Mouse (Mus musculus) stomach, embryonic 16.5 days (tissue): ENCODE results near the gene Tmco5. TPM values are rescaled to one million over a fixed set of nuclear protein-coding genes. Genes with fewer than 3 reads are reported as not detected.
"Not testable (repeated sequence)": the region's sequence is repeated elsewhere in the genome, so short reads cannot be mapped to it uniquely, and the experiment has no call there.

Experiments used
- ATAC-seq: fragments of 200-750 bp; cut with Nextera tagmentation; 2 replicates; pipeline ENCODE4 v1.8.0; 2017; ENCODE audit warnings: moderate number of reproducible peaks, moderate TSS enrichment; ENCODE audit not compliant: insufficient read depth, low FRiP score
- H3K27ac ChIP-seq: fragments of 300-500 bp; sonication (generic); 2 replicates; pipeline ENCODE4 v1.5.1; 2014; ENCODE audit warnings: low read length
- H3K27me3 ChIP-seq: fragments of 300-500 bp; sonication (generic); 2 replicates; pipeline ENCODE4 v1.6.1; 2014; ENCODE audit warnings: low read length, control low read depth, mixed read lengths; ENCODE audit not compliant: control insufficient read depth, insufficient read depth
- H3K36me3 ChIP-seq: fragments of 300-500 bp; sonication (generic); 2 replicates; pipeline ENCODE4 v1.6.1; 2014; ENCODE audit warnings: low read length; ENCODE audit not compliant: control insufficient read depth, insufficient read depth
- H3K4me1 ChIP-seq: fragments of 300-500 bp; sonication (generic); 2 replicates; pipeline ENCODE4 v1.6.1; 2014; ENCODE audit warnings: low read length, control low read depth, mixed read lengths; ENCODE audit not compliant: control insufficient read depth, insufficient read depth
- H3K4me2 ChIP-seq: fragments of 300-500 bp; sonication (generic); 2 replicates; pipeline ENCODE4 v1.6.1; 2014; ENCODE audit warnings: low read depth, low read length, mixed read lengths
- H3K4me3 ChIP-seq: fragments of 300-500 bp; sonication (generic); replicated peaks from 2 replicates; pipeline ENCODE4 v1.5.1; 2014; ENCODE audit warnings: mild to moderate bottlenecking, low read length
- H3K9ac ChIP-seq: fragments of 300-500 bp; sonication (generic); 2 replicates; pipeline ENCODE4 v1.6.1; 2014; ENCODE audit warnings: low read length
- H3K9me3 ChIP-seq: fragments of 300-500 bp; sonication (generic); replicated peaks from 2 replicates; pipeline ENCODE4 v1.6.1; 2016; ENCODE audit warnings: low read length, control low read depth; ENCODE audit not compliant: control insufficient read depth
- WGBS: fragments of 180-500 bp; shearing (Covaris S2); extraction: QIAGEN DNeasy Blood & Tissue Kit; methylation state at CpG from one replicate; pipeline ENCODE4 v1.1.7; 2014; 5-methylcytosine and 5-hydroxymethylcytosine counted together
- polyA plus RNA-seq: library from polyadenylated mRNA; unstranded; fragments of >200 nt; fragmentation: Nextera tagmentation; extraction: Ambion mirVana; gene quantifications from 2 replicates; pipeline ENCODE4 v1.2.1, GENCODE M21; 2015

The Tmco5 gene
- polyA plus RNA-seq, 1 experiment from 2014 or later: not detected

DNA sequence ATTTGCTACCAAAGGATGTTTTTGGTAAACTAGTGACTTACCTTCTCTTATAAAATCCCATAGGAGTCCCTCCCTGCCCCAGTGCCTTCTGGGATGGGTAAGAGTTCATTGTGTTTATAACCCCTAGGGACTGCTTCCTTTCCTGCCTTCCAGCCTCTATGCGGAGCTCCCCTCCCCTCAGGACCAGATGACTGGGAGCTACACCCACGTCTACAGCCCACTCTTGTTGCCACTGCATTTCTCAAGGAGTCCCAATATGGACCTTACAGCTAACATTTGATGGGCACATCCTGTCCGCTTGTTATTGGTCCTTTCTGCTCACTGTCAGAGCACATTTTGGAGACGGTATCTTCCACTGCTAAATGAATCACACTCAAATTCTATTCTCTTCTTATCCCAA, 36.1 kb downstream of the Tmco5 start:
- Histone ChIP-seq H3K27ac (no peak overlapping the region), H3K9me3 (no peaks in the 10 kb centered on the region), H3K4me2 (no peak overlapping the region), H3K36me3 (no peaks in the 10 kb centered on the region), H3K27me3 (no peaks in the 10 kb centered on the region), H3K9ac (no peak overlapping the region), H3K4me3 (no peak overlapping the region), H3K4me1 (no peaks in the 10 kb centered on the region)
- 75% methylated on average over 4 of the region's 4 CpGs for WGBS
- ATAC-seq: no peak

- Histone ChIP-seq H3K4me1 (no peaks in the 10 kb centered on the region), H3K4me3 (no peak overlapping the region), H3K36me3 (no peaks in the 10 kb centered on the region), H3K27me3 (no peaks in the 10 kb centered on the region), H3K4me2 (no peak overlapping the region), H3K27ac (no peak overlapping the region), H3K9ac (no peak overlapping the region), H3K9me3 (no peaks in the 10 kb centered on the region)
- no peak for ATAC-seq
- 63% methylated on average over 3 of the region's 3 CpGs for WGBS
These were observed 40.1 kb downstream of the Tmco5 start for GRCm38 (mm10) chr2:116918598-116918997.

- no peaks in the 10 kb centered on the region for H3K36me3 ChIP-seq
- 0 out of 2 replicates have a peak, but pooled peaks cover 6% of the 10 kb centered on the region for H3K4me1 ChIP-seq
- no peaks in the 10 kb centered on the region for H3K27me3 ChIP-seq
- H3K4me2 ChIP-seq: no peak overlapping the region
- no peak overlapping the region for H3K9ac ChIP-seq
- H3K4me3 ChIP-seq: no peak overlapping the region
- no peak for ATAC-seq
- 55% methylated on average over 9 of the region's 9 CpGs for WGBS
- H3K9me3 ChIP-seq: no peaks in the 10 kb centered on the region
- no peak overlapping the region for H3K27ac ChIP-seq
These were observed 44.3 kb downstream of the Tmco5 start for GRCm38 (mm10) chr2:116922580-116923500.

DNA sequence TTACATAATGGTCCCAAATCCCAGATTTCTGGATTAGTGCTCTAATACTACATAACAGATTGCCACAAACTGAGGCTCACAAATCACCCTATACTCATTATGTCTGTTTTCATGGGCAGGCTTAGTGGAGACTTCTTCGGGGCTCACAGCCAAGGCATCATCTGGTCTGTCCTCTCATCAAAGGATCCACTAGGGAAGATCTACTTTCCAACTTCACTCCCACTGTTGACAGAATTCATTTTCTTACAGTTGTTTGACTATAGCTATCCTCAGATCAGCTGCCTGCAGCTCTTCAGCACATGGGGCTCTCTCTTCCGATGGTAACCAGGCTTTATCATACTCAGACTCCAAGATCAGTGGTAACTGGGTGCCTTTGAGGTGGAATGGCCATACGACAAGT, 45.2 kb downstream of the Tmco5 start:
- no peak overlapping the region for H3K4me3 ChIP-seq
- no peaks in the 10 kb centered on the region for H3K36me3 ChIP-seq
- H3K4me2 ChIP-seq: no peak overlapping the region
- no peak overlapping the region for H3K9ac ChIP-seq
- no peaks in the 10 kb centered on the region for H3K9me3 ChIP-seq
- WGBS: 81% methylated on average over 3 of the region's 3 CpGs
- no peak overlapping the region for H3K27ac ChIP-seq
- H3K27me3 ChIP-seq: no peaks in the 10 kb centered on the region
- no peak for ATAC-seq
- 0 out of 2 replicates have a peak, but pooled peaks cover 6% of the 10 kb centered on the region for H3K4me1 ChIP-seq

GRCm38 (mm10) chr2:116924292-116924691, 45.8 kb downstream of the Tmco5 start:
- 87% methylated on average over 7 of the region's 7 CpGs for WGBS
- Histone ChIP-seq H3K4me3 (no peak overlapping the region), H3K36me3 (no peaks in the 10 kb centered on the region), H3K27ac (no peak overlapping the region), H3K9me3 (no peaks in the 10 kb centered on the region), H3K9ac (no peak overlapping the region), H3K27me3 (no peaks in the 10 kb centered on the region), H3K4me2 (no peak overlapping the region), H3K4me1 (0 out of 2 replicates have a peak, but pooled peaks cover 6% of the 10 kb centered on the region)
- ATAC-seq: no peak

- ATAC-seq: 0 out of 2 replicates have a peak, but pooled peaks have one; percentile 29
- H3K4me2 ChIP-seq: no peak overlapping the region
- H3K27me3 ChIP-seq: no peaks in the 10 kb centered on the region
- H3K4me3 ChIP-seq: no peak overlapping the region
- 56% methylated on average over 5 of the region's 5 CpGs for WGBS
- no peaks in the 10 kb centered on the region for H3K36me3 ChIP-seq
- H3K4me1 ChIP-seq: 0 out of 2 replicates have a peak, but pooled peaks cover 6% of the 10 kb centered on the region
- no peak overlapping the region for H3K27ac ChIP-seq
- H3K9me3 ChIP-seq: no peaks in the 10 kb centered on the region
- H3K9ac ChIP-seq: no peak overlapping the region
These were observed 46.7 kb downstream of the Tmco5 start for GRCm38 (mm10) chr2:116925230-116925629.

GRCm38 (mm10) chr2:116932218-116932617, 53.7 kb downstream of the Tmco5 start:
- no peak for ATAC-seq
- H3K27ac ChIP-seq: no peak overlapping the region
- no peaks in the 10 kb centered on the region for H3K36me3 ChIP-seq
- H3K4me2 ChIP-seq: no peak overlapping the region
- H3K4me1 ChIP-seq: no peaks in the 10 kb centered on the region; the same call in 1 of the 2 replicates
- no peaks in the 10 kb centered on the region for H3K9me3 ChIP-seq
- WGBS: 77% methylated on average over 7 of the region's 7 CpGs
- H3K4me3 ChIP-seq: no peak overlapping the region
- no peaks in the 10 kb centered on the region for H3K27me3 ChIP-seq
- H3K9ac ChIP-seq: no peak overlapping the region

- H3K27ac ChIP-seq, H3K36me3 ChIP-seq, H3K9ac ChIP-seq, H3K27me3 ChIP-seq, H3K4me2 ChIP-seq, H3K4me3 ChIP-seq, ATAC-seq, H3K4me1 ChIP-seq, H3K9me3 ChIP-seq: not testable (repeated sequence)
- WGBS: 93% methylated on average over 1 of the region's 1 CpGs
These were observed 55.7 kb downstream of the Tmco5 start for GRCm38 (mm10) chr2:116934236-116934635.

DNA sequence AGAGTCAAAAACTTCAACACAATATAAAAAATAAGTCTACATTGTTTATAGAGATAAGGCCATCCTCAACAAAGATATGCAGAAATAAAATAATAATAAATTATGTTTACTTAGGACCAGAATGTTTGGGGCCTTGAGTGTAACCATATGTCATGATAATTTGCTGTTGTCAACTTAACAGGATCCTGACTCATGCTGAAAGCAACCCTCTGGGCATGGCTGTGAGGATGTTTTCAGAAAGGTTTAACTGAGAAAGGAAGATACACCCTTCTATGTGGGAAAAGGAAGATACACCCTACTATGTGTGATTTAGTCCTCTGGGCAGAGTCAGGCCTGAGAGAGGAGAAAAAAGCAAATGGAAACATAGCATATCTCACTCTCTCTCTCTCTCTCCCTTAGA, 56.3 kb downstream of the Tmco5 start:
- Histone ChIP-seq H3K4me1 (no peaks in the 10 kb centered on the region; the same call in 1 of the 2 replicates), H3K4me3 (no peak overlapping the region), H3K27ac (no peak overlapping the region), H3K9me3 (no peaks in the 10 kb centered on the region), H3K9ac (no peak overlapping the region), H3K27me3 (no peaks in the 10 kb centered on the region), H3K4me2 (no peak overlapping the region), H3K36me3 (no peaks in the 10 kb centered on the region)
- ATAC-seq: no peak
